Mouse (Mus musculus) gastrocnemius, postnatal 14 days (tissue): ENCODE measurements around the gene Vmn1r13. TPM values are rescaled to one million over a fixed set of nuclear protein-coding genes. Genes with fewer than 3 reads are reported as not detected.
"Not testable (repeated sequence)": the region's sequence is repeated elsewhere in the genome, so short reads cannot be mapped to it uniquely, and the experiment has no call there.

Experiments
- DNase-seq: peaks from one replicate; pipeline ENCODE4 v3.0.0; 2021; ENCODE audit warnings: mixed read lengths
- intact Hi-C: fragments of 180-260 bp; cut with DNase I; formaldehyde crosslinking; loops from one replicate; pipeline ENCODE4 v1.15.1; 2025; ENCODE audit warnings: low total_unique reads
- long read RNA-seq, 2 experiments: library from polyadenylated mRNA; stranded (forward); transcript quantifications; one replicate each; pipeline ENCODE4 v2.0.0; 2021
- total RNA-seq, 2 experiments: library from RNA; stranded (reverse); gene quantifications; 2 replicates each; pipeline ENCODE4 v1.2.3; 2021

The Vmn1r13 gene
- not detected for total RNA-seq
- long read RNA-seq, experiment 1 = 0 reads
- long read RNA-seq, experiment 2 = 0 reads

DNA sequence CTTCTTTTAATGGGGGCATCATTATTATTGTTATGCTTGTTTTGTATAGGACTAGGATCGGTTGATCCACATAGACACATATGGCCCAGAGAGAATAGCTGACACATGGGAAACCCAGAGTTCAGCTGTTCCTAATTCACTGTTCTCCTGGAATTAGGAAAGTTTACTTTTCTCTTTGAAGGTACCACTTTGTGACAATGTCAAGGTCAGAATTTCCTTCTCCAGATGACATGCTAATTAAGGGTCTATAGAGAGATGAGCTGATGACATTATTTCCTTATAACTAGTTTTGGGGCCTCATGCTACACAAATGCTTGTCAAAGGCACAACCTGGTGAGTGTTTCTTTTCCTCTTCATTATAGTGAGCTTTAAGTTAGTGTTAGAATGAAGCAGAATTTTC lies at the start of gene Vmn1r13:
Gene Vmn1r13, plus strand, starts transcription at position 301 of the 400 bp plus-strand sequence.
- DNase-seq, intact Hi-C loops: not testable (repeated sequence)

DNA sequence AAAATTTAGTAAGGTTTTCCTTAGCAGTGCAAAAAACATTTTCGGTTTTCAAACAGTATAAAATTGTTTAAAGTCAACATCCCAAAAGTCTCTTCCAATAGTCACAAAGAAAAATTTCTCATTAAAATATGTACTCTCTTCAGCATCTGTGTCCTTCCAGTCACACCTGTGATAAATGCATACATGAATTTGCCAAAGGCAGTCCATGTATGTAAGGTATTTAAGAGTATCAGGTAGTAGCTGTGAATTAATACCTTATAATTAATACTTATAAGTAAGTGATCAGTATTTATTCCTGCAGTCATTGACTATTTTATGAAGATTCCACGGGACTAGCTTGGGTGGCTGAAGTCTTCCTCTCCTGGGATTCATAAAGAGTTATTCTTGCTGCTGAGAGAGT lies 46.5 kb upstream of the Vmn1r13 start, which contains the start of gene Vmn1r12:
Gene Vmn1r12, plus strand, starts transcription at position 301 of the 400 bp plus-strand sequence.
- no peak for DNase-seq
- intact Hi-C loops = no loop called here

DNA sequence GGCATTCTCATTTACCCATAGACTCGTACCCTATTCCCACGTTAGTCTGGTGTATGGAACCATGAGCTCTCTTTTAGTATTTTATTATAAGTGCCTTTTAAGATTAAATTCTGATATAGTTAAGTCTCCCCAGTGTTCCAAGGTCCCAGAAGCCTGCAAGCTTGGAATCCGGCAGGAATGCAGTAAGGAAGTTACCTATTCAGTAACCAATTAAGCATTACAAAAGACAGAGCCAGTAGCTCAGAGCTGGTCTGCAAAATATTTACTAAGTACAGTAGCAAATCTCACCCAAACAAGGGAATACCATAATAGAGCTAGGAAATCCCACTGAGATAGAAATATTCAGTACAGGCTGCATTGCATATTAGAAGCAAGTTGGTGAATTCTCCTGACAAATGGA lies 13.1 kb upstream of the Vmn1r13 start:
- intact Hi-C loops, DNase-seq: not testable (repeated sequence)

DNA sequence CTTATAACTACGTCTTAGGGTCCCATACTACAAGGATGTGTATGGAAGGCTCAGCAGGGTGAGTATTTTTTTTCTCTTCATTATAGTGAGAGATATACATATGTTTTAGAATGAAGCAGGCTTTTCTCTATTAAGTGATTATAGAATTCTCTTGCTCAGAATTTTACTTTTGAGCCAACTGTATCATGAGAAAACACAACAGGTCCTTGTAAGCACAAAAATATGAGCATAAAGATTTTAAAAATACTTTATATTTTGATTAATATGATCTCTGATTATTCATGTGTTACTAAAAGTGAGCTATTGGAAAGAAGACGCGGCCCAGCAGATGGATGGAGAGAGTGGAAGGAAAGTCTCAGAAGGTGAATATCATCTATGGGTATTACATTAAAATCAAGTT lies 28.3 kb downstream of the Vmn1r13 start, which contains the start of gene Vmn1r14:
Gene Vmn1r14, plus strand, starts transcription at position 301 of the 400 bp plus-strand sequence.
- no peak for DNase-seq
- intact Hi-C loops = no loop called here

DNA sequence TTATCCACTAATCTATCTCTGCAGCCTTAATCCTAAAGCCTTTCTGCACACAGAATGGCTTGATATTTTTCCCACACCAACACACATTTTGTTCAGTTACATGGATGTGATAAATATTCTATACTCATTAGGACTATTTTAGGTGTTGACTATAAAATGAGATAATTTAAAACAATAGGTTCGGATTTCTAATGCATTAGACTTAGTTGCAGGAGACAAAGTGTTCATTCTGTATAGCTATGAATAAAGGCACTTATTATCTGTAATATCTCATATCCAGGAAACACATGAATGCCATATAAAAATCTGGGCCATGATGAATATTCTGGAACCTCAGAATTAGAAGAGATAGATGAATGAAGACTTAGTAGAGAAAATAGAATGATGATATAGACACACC lies 54.6 kb downstream of the Vmn1r13 start, which contains the start of gene Vmn1r15:
Gene Vmn1r15, plus strand, starts transcription at position 301 of the 400 bp plus-strand sequence.
- intact Hi-C loops = no loop called here
- DNase-seq = no peak

DNA sequence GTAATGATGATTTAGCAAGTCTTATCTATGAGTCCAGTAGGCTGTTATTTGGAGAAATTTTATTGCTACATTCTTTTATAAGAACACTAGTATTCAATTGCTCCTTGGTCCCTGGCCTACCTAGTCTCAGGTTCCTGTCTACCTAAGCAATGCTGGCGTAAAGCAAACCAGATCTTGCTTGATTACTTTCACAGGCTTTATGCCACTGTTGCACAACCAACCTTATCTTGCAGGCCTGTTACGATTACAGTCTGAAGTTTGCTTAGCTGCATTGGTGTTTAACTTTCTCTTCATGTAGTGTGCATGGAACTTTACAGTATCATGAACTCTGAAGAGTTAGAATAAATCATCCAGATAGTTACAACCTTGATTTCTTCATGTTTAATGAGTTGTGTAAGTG lies 57.9 kb downstream of the Vmn1r13 start:
- DNase-seq = no peak
- intact Hi-C loops = no loop called here

Other genes with a start within 250 kb of the Vmn1r13 start
- not detected for gene Vmn1r5, start 233.0 kb upstream of the Vmn1r13 start, total RNA-seq
- gene Vmn1r6, start 206.0 kb upstream of the Vmn1r13 start, total RNA-seq = not detected
- gene Vmn1r7, start 178.0 kb upstream of the Vmn1r13 start, total RNA-seq = not detected
- not detected for gene Vmn1r8, start 171.0 kb upstream of the Vmn1r13 start, total RNA-seq
- not detected for gene Vmn1r9, start 136.5 kb upstream of the Vmn1r13 start, total RNA-seq
- not detected for gene Vmn1r10, start 93.8 kb upstream of the Vmn1r13 start, total RNA-seq
- not detected for gene Vmn1r11, start 69.8 kb upstream of the Vmn1r13 start, total RNA-seq
- not detected for gene Vmn1r12, start 46.4 kb upstream of the Vmn1r13 start, total RNA-seq
- gene Vmn1r14, start 28.4 kb downstream of the Vmn1r13 start, total RNA-seq = not detected
- not detected for gene Vmn1r15, start 54.7 kb downstream of the Vmn1r13 start, total RNA-seq
- gene Vmn1r16, start 126.2 kb downstream of the Vmn1r13 start, total RNA-seq = not detected
- not detected for gene Vmn1r17, start 160.4 kb downstream of the Vmn1r13 start, total RNA-seq
- gene Vmn1r18, start 192.5 kb downstream of the Vmn1r13 start, total RNA-seq = not detected
- gene Vmn1r19, start 200.5 kb downstream of the Vmn1r13 start, total RNA-seq = not detected
- gene Vmn1r20, start 225.6 kb downstream of the Vmn1r13 start, total RNA-seq = not detected